Mouse (Mus musculus) myocyte (in vitro differentiated cells): ENCODE measurements at regions not wholly inside any gene's neighbourhood (a gene's known extent, or its start where the extent isn't known, plus 50 kb on each side); places are given as distances from the start of the nearest gene placed in this dataset.

Source experiments
- CEBPB ChIP-seq: IDR thresholded peaks from 2 replicates; pipeline ENCODE4 v1.6.1; 2011; ENCODE audit warnings: mild to moderate bottlenecking, moderate library complexity; ENCODE audit not compliant: poor library complexity, insufficient read depth, severe bottlenecking
- MAX ChIP-seq: IDR thresholded peaks from one replicate; pipeline ENCODE4 v1.6.1; 2011; ENCODE audit warnings: low read depth, mild to moderate bottlenecking, control low read depth
- MYOG ChIP-seq, 3 experiments: IDR thresholded peaks; one replicate each; pipeline ENCODE4 v1.6.1; 2011; ENCODE audit warnings: control low read depth in 2 of 3, low read depth in 2 of 3, mild to moderate bottlenecking in 2 of 3; ENCODE audit not compliant: insufficient read length in 2 of 3, control insufficient read depth in 1 of 3, insufficient read depth in 1 of 3
- POLR2A ChIP-seq: IDR thresholded peaks from one replicate; pipeline ENCODE4 v1.6.1; 2011; ENCODE audit warnings: low read depth, mild to moderate bottlenecking, control low read depth, moderate library complexity; ENCODE audit not compliant: insufficient read length
- POLR2AphosphoS2 ChIP-seq: IDR thresholded peaks from one replicate; pipeline ENCODE4 v1.6.1; 2011; ENCODE audit warnings: low read depth, control low read depth; ENCODE audit not compliant: insufficient read length
- REST ChIP-seq: IDR thresholded peaks from one replicate; pipeline ENCODE4 v1.6.1; 2011; ENCODE audit warnings: mild to moderate bottlenecking, control low read depth, moderate library complexity; ENCODE audit not compliant: insufficient read depth, insufficient read length
- SRF ChIP-seq: IDR thresholded peaks from one replicate; pipeline ENCODE4 v1.6.1; 2011; ENCODE audit warnings: low read depth; ENCODE audit not compliant: control insufficient read depth, insufficient read length
- TCF12 ChIP-seq: IDR thresholded peaks from one replicate; pipeline ENCODE4 v1.6.1; 2011; ENCODE audit warnings: mild to moderate bottlenecking, control low read depth; ENCODE audit not compliant: poor library complexity, insufficient read depth, severe bottlenecking
- TCF3 ChIP-seq: IDR thresholded peaks from one replicate; pipeline ENCODE4 v1.6.1; 2011; ENCODE audit warnings: low read depth, control low read depth; ENCODE audit not compliant: insufficient read length

DNA sequence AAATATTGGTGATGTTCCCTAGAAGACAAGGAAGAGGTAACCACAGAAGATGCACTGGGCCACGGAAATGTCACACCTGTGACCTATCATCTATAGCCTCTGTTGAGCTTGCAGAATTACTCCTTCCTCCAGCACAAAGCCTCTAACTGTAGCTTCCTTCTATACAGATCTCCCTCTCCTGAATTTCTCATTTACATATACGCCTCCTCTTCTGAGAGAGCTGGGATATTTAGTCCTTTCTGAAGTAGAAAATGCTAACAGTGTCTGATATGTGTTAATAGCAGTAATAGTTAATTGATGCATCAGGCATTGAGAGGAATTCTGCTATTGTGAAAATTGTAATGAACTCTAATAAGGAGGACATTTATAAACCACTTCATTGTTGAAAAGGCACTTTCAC is 385.8 kb upstream of the Cited2 start:
- TF ChIP-seq POLR2A (no peak), POLR2AphosphoS2 (no peak), SRF (no peak), MYOG (IDR thresholded peaks at IDR 0.05; ENCODE audit: control insufficient read depth in 1 of 3, insufficient read depth in 1 of 3, insufficient read length in 2 of 3, low read depth in 2 of 3) (no peak), TCF12 (no peak), REST (no peak), MAX (no peak), TCF3 (no peak), CEBPB (no peak)
